Mouse (Mus musculus): Measurements from ENCODE around the gene Abi1. TPM values are rescaled to one million over a fixed set of nuclear protein-coding genes. Genes with fewer than 3 reads are reported as not detected.

Abi1 gene
- polyA plus RNA-seq, 1 experiment from 2014 or later, result 37.0 TPM

- Histone ChIP-seq H3K27me3 (no peaks in the 10 kb centered on the region), H3K4me3 (replicated peaks) (no peak overlapping the region), H3K36me3 (peaks cover 6% of the 10 kb centered on the region; the same call in 1 of the 2 replicates), H3K9ac (replicated peaks) (no peak overlapping the region), H3K27ac (no peak overlapping the region), H3K4me1 (replicated peaks) (no peaks in the 10 kb centered on the region), H3K4me2 (no peak overlapping the region), H3K9me3 (0 out of 2 replicates have a peak, but pooled peaks cover 3% of the 10 kb centered on the region)
- no peak for ATAC-seq (ENCODE audit: insufficient number of reproducible peaks, insufficient read depth, low FRiP score, low TSS enrichment, low read depth)
- 84% methylated on average over 2 of the region's 2 CpGs for WGBS
Measured at GRCm38 (mm10) chr2:23007149-23007548, 32.9 kb downstream of the Abi1 start.

GRCm38 (mm10) chr2:23006219-23006618, 33.8 kb downstream of the Abi1 start:
- Histone ChIP-seq H3K4me1 (replicated peaks) (no peaks in the 10 kb centered on the region), H3K9ac (replicated peaks) (no peak overlapping the region), H3K36me3 (peaks cover 6% of the 10 kb centered on the region; the same call in 1 of the 2 replicates), H3K27me3 (no peaks in the 10 kb centered on the region), H3K4me2 (no peak overlapping the region), H3K4me3 (replicated peaks) (no peak overlapping the region), H3K9me3 (0 out of 2 replicates have a peak, but pooled peaks cover 3% of the 10 kb centered on the region), H3K27ac (no peak overlapping the region)
- no peak for ATAC-seq (ENCODE audit: insufficient number of reproducible peaks, insufficient read depth, low FRiP score, low TSS enrichment, low read depth)
- WGBS, result 62% methylated on average over 6 of the region's 6 CpGs

GRCm38 (mm10) chr2:23002637-23003036, 37.4 kb downstream of the Abi1 start:
- WGBS, result 52% methylated on average over 3 of the region's 3 CpGs
- Histone ChIP-seq H3K36me3 (peaks cover 4% of the 10 kb centered on the region; the same call in 1 of the 2 replicates), H3K9ac (replicated peaks) (no peak overlapping the region), H3K4me1 (replicated peaks) (no peaks in the 10 kb centered on the region), H3K27me3 (no peaks in the 10 kb centered on the region), H3K4me3 (replicated peaks) (no peak overlapping the region), H3K4me2 (no peak overlapping the region), H3K27ac (no peak overlapping the region), H3K9me3 (no peaks in the 10 kb centered on the region)
- no peak for ATAC-seq (ENCODE audit: insufficient number of reproducible peaks, insufficient read depth, low FRiP score, low TSS enrichment, low read depth)

- Histone ChIP-seq H3K27me3 (no peaks in the 10 kb centered on the region), H3K9me3 (no peaks in the 10 kb centered on the region), H3K27ac (no peak overlapping the region), H3K4me1 (replicated peaks) (no peaks in the 10 kb centered on the region), H3K9ac (replicated peaks) (no peak overlapping the region), H3K4me2 (no peak overlapping the region), H3K4me3 (replicated peaks) (no peak overlapping the region), H3K36me3 (no peaks in the 10 kb centered on the region)
- WGBS, result 93% methylated on average over 1 of the region's 1 CpGs
- ATAC-seq (ENCODE audit: insufficient number of reproducible peaks, insufficient read depth, low FRiP score, low TSS enrichment, low read depth), result no peak
Measured at GRCm38 (mm10) chr2:22999620-23000019, 40.4 kb downstream of the Abi1 start.

GRCm38 (mm10) chr2:22998804-22999203, 41.2 kb downstream of the Abi1 start:
- H3K27me3 ChIP-seq, result no peaks in the 10 kb centered on the region
- 85% methylated on average over 2 of the region's 2 CpGs for WGBS

GRCm38 (mm10) chr2:22998015-22998414, 42.0 kb downstream of the Abi1 start:
- H3K9ac ChIP-seq (replicated peaks), result no peak overlapping the region
- no peaks in the 10 kb centered on the region for H3K27me3 ChIP-seq
- 86% methylated on average over 2 of the region's 2 CpGs for WGBS
- H3K36me3 ChIP-seq, result peaks cover 12% of the 10 kb centered on the region; the same call in 1 of the 2 replicates
- no peaks in the 10 kb centered on the region for H3K4me1 ChIP-seq (replicated peaks)
- no peak overlapping the region for H3K4me2 ChIP-seq
- no peak for ATAC-seq (ENCODE audit: insufficient number of reproducible peaks, insufficient read depth, low FRiP score, low TSS enrichment, low read depth)
- H3K9me3 ChIP-seq, result no peaks in the 10 kb centered on the region
- no peak overlapping the region for H3K4me3 ChIP-seq (replicated peaks)
- no peak overlapping the region for H3K27ac ChIP-seq

More at GRCm38 (mm10) chr2:22998804-22999203, 41.2 kb downstream of the Abi1 start:
- H3K4me3 ChIP-seq (replicated peaks), result no peak overlapping the region
- H3K4me2 ChIP-seq, result no peak overlapping the region
- H3K9me3 ChIP-seq, result no peaks in the 10 kb centered on the region
- no peak for ATAC-seq (ENCODE audit: insufficient number of reproducible peaks, insufficient read depth, low FRiP score, low TSS enrichment, low read depth)
- peaks cover 6% of the 10 kb centered on the region; the same call in 1 of the 2 replicates for H3K36me3 ChIP-seq
- no peak overlapping the region for H3K27ac ChIP-seq
- H3K9ac ChIP-seq (replicated peaks), result no peak overlapping the region
- H3K4me1 ChIP-seq (replicated peaks), result no peaks in the 10 kb centered on the region

GRCm38 (mm10) chr2:22996071-22996470, 44.0 kb downstream of the Abi1 start:
- Histone ChIP-seq H3K4me2 (no peak overlapping the region), H3K4me3 (replicated peaks) (no peak overlapping the region), H3K36me3 (peaks cover 17% of the 10 kb centered on the region; the same call in 1 of the 2 replicates), H3K9me3 (no peaks in the 10 kb centered on the region), H3K4me1 (replicated peaks) (no peaks in the 10 kb centered on the region), H3K9ac (replicated peaks) (no peak overlapping the region), H3K27ac (no peak overlapping the region), H3K27me3 (no peaks in the 10 kb centered on the region)
- no peak for ATAC-seq (ENCODE audit: insufficient number of reproducible peaks, insufficient read depth, low FRiP score, low TSS enrichment, low read depth)

- no peak for ATAC-seq (ENCODE audit: insufficient number of reproducible peaks, insufficient read depth, low FRiP score, low TSS enrichment, low read depth)
- H3K27ac ChIP-seq, result peak overlapping the region; percentile 72
- peaks cover 6% of the 10 kb centered on the region; the same call in 1 of the 2 replicates for H3K4me1 ChIP-seq (replicated peaks)
- H3K4me3 ChIP-seq (replicated peaks), result no peak overlapping the region
- H3K36me3 ChIP-seq, result no peaks in the 10 kb centered on the region
- no peaks in the 10 kb centered on the region for H3K27me3 ChIP-seq
- no peaks in the 10 kb centered on the region for H3K9me3 ChIP-seq
- WGBS, result 76% methylated on average over 2 of the region's 2 CpGs
- no peak overlapping the region for H3K9ac ChIP-seq (replicated peaks)
- H3K4me2 ChIP-seq, result no peak overlapping the region
Measured at GRCm38 (mm10) chr2:22985973-22986657, 53.9 kb downstream of the Abi1 start.

GRCm38 (mm10) chr2:22977387-22977973, 62.6 kb downstream of the Abi1 start:
- H3K27ac ChIP-seq, result no peak overlapping the region
- WGBS, result 74% methylated on average over 3 of the region's 3 CpGs

GRCm38 (mm10) chr2:22962970-22963369, 77.1 kb downstream of the Abi1 start:
- no peak for ATAC-seq (ENCODE audit: insufficient number of reproducible peaks, insufficient read depth, low FRiP score, low TSS enrichment, low read depth)
- Histone ChIP-seq H3K4me3 (replicated peaks) (no peak overlapping the region), H3K4me1 (replicated peaks) (no peaks in the 10 kb centered on the region), H3K36me3 (peaks cover 7% of the 10 kb centered on the region; the same call in 1 of the 2 replicates), H3K9ac (replicated peaks) (no peak overlapping the region), H3K27ac (no peak overlapping the region), H3K9me3 (no peaks in the 10 kb centered on the region), H3K4me2 (no peak overlapping the region), H3K27me3 (no peaks in the 10 kb centered on the region)
- 89% methylated on average over 3 of the region's 3 CpGs for WGBS

More at GRCm38 (mm10) chr2:22977387-22977973, 62.6 kb downstream of the Abi1 start:
- H3K4me1 ChIP-seq (replicated peaks), result peaks cover 6% of the 10 kb centered on the region
- no peaks in the 10 kb centered on the region for H3K36me3 ChIP-seq
- H3K4me2 ChIP-seq, result no peak overlapping the region
- no peak overlapping the region for H3K4me3 ChIP-seq (replicated peaks)
- H3K9ac ChIP-seq (replicated peaks), result no peak overlapping the region
- no peak for ATAC-seq (ENCODE audit: insufficient number of reproducible peaks, insufficient read depth, low FRiP score, low TSS enrichment, low read depth)
- H3K9me3 ChIP-seq, result no peaks in the 10 kb centered on the region
- H3K27me3 ChIP-seq, result no peaks in the 10 kb centered on the region

- H3K9ac ChIP-seq (replicated peaks), result no peak overlapping the region
- ATAC-seq (ENCODE audit: insufficient number of reproducible peaks, insufficient read depth, low FRiP score, low TSS enrichment, low read depth), result no peak
Measured at GRCm38 (mm10) chr2:22962242-22962641, 77.8 kb downstream of the Abi1 start.

More at GRCm38 (mm10) chr2:22962242-22962641, 77.8 kb downstream of the Abi1 start:
- H3K4me1 ChIP-seq (replicated peaks), result no peaks in the 10 kb centered on the region
- peaks cover 9% of the 10 kb centered on the region; the same call in 1 of the 2 replicates for H3K36me3 ChIP-seq
- no peaks in the 10 kb centered on the region for H3K27me3 ChIP-seq
- no peaks in the 10 kb centered on the region for H3K9me3 ChIP-seq
- 91% methylated on average over 8 of the region's 8 CpGs for WGBS
- no peak overlapping the region for H3K27ac ChIP-seq
- no peak overlapping the region for H3K4me2 ChIP-seq
- no peak overlapping the region for H3K4me3 ChIP-seq (replicated peaks)

Measured in limb, embryonic 12.5 days (tissue).